Mouse (Mus musculus): ENCODE data around the gene Msantd1.

- no peak for TF ChIP-seq POLR2A (IDR thresholded peaks at IDR 0.05; ENCODE audit: low read depth, low read length)
- no peak for TF ChIP-seq CTCF (conservative IDR thresholded peaks at IDR 0.05; ENCODE audit: insufficient read depth, insufficient read length, low read depth, low read length)
Measured at GRCm38 (mm10) chr5:34960021-34960420, 52.2 kb downstream of the Msantd1 start.

Measured in kidney, adult 2 months (tissue).